Mouse (Mus musculus) mesoderm, embryonic 11.5 days (tissue): ENCODE measurements around the gene Spats2l.

Experiments used
- DNase-seq: peaks from one replicate; pipeline ENCODE4 v3.0.0-alpha.2; 2012; ENCODE audit warnings: low read depth, low spot score

The Spats2l gene

GRCm38 (mm10) chr1:57889803-57890202, 115.8 kb downstream of the Spats2l start:
- DNase-seq = no peak

GRCm38 (mm10) chr1:57890259-57890902, 116.4 kb downstream of the Spats2l start:
- DNase-seq = no peak

- DNase-seq = no peak
Observed at GRCm38 (mm10) chr1:57890903-57891267, 116.9 kb downstream of the Spats2l start.

- no peak for DNase-seq
Observed at GRCm38 (mm10) chr1:57901494-57901893, 127.5 kb downstream of the Spats2l start.

GRCm38 (mm10) chr1:57903793-57904192, 129.8 kb downstream of the Spats2l start:
- DNase-seq = no peak

- no peak for DNase-seq
Observed at GRCm38 (mm10) chr1:57905912-57906311, 131.9 kb downstream of the Spats2l start.

- no peak for DNase-seq
Observed at GRCm38 (mm10) chr1:57906312-57906711, 132.3 kb downstream of the Spats2l start.

- no peak for DNase-seq
Observed at GRCm38 (mm10) chr1:57911561-57911960, 137.6 kb downstream of the Spats2l start.

- no peak for DNase-seq
Observed at GRCm38 (mm10) chr1:57917342-57917741, 143.4 kb downstream of the Spats2l start.

- DNase-seq = no peak
Observed at GRCm38 (mm10) chr1:57918567-57918966, 144.6 kb downstream of the Spats2l start.

GRCm38 (mm10) chr1:57934287-57934686, 160.3 kb downstream of the Spats2l start:
- no peak for DNase-seq

- no peak for DNase-seq
Observed at GRCm38 (mm10) chr1:57940691-57941090, 166.7 kb downstream of the Spats2l start.

- no peak for DNase-seq
Observed at GRCm38 (mm10) chr1:57941095-57941494, 167.1 kb downstream of the Spats2l start.

GRCm38 (mm10) chr1:57941734-57942133, 167.8 kb downstream of the Spats2l start:
- DNase-seq = no peak

- DNase-seq = no peak
Observed at GRCm38 (mm10) chr1:57942215-57942614, 168.3 kb downstream of the Spats2l start.

GRCm38 (mm10) chr1:57947552-57948347, 173.8 kb downstream of the Spats2l start:
- DNase-seq = no peak

- no peak for DNase-seq
Observed at GRCm38 (mm10) chr1:57949195-57949594, 175.2 kb downstream of the Spats2l start.

GRCm38 (mm10) chr1:57949716-57950115, 175.8 kb downstream of the Spats2l start:
- no peak for DNase-seq

- no peak for DNase-seq
Observed at GRCm38 (mm10) chr1:57952509-57952908, 178.5 kb downstream of the Spats2l start.

- DNase-seq = no peak
Observed at GRCm38 (mm10) chr1:57953586-57954375, 179.8 kb downstream of the Spats2l start.

- no peak for DNase-seq
Observed at GRCm38 (mm10) chr1:57954376-57954765, 180.4 kb downstream of the Spats2l start.

- no peak for DNase-seq
Observed at GRCm38 (mm10) chr1:57955774-57956173, 181.8 kb downstream of the Spats2l start.
